Mouse (Mus musculus): ENCODE measurements around the gene Vmn2r45. TPM values are rescaled to one million over a fixed set of nuclear protein-coding genes. Genes with fewer than 3 reads are reported as not detected.
"Not testable (repeated sequence)": the region's sequence is repeated elsewhere in the genome, so short reads cannot be mapped to it uniquely, and the experiment has no call there.

The Vmn2r45 gene
- polyA plus RNA-seq (2016; fragmentation: Nextera tagmentation; extraction: Ambion mirVana): not detected in 2 replicates

DNA sequence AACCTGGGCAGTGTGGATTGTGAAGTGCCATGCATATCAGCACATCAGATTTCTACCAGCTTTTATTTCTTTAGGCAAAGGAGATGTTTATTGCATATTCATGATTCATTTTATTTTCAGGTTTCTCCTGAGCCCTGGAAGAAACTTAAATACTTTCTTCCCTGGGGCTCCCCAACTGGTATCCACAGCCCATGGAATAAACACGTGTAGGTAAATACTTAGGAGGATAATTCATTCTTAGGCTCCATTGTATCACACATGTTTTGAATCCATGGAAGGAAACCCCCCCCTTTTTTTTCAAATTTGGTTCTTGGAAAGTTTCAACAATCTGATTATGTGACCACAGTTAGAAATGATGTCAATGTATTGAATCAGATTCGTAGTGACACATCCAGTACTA lies at the start of gene Vmn2r45:
TSS of gene Vmn2r45 (minus strand) at position 101 of the 400 bp plus-strand sequence.
- not testable (repeated sequence) for H3K4me3 ChIP-seq; DNase-seq (ENCODE audit: low spot score); H3K4me1 ChIP-seq; H3K27me3 ChIP-seq (replicated peaks; ENCODE audit: low read depth, poor library complexity, severe bottlenecking); H3K27ac ChIP-seq (replicated peaks); H3K36me3 ChIP-seq (replicated peaks); H3K9me3 ChIP-seq
- 67% methylated on average over 2 of the region's 2 CpGs for WGBS

Other genes starting within 250 kb of the Vmn2r45 start
- not detected in 2 replicates for gene Vmn2r43, start 228.5 kb downstream of the Vmn2r45 start, polyA plus RNA-seq (2016; fragmentation: Nextera tagmentation; extraction: Ambion mirVana)
- not detected in 2 replicates for gene Vmn2r44, start 105.7 kb downstream of the Vmn2r45 start, polyA plus RNA-seq (2016; fragmentation: Nextera tagmentation; extraction: Ambion mirVana)